Mouse (Mus musculus) lung, postnatal 4 days (tissue): ENCODE data around the gene Wfs1.

Experiments used
- DNase-seq, 2 experiments: peaks; one replicate each; pipeline ENCODE4 v3.0.0; 2021

The Wfs1 gene

DNA sequence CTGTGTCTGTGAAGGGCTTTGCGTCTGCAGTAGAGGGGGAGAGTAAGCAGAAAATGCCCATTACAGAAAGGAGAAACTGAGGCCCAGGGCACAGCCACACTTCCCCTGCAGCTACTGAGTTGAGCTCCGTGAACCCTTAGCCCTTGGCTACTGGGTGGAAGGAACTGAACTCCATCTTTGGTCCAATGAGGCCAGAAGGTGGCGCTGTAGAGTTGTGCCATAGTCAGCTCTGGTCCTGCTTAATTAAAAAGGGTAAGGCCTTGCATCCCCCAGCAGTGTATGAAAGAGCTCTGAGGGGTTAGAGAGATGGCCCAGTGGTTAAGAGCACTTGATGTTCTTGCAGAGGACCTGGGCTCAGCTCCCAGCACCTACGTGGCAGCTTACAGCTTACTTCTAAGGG lies 60.3 kb downstream of the Wfs1 start:
- DNase-seq: no peak

GRCm38 (mm10) chr5:36923826-36924700 lies 64.9 kb downstream of the Wfs1 start:
- no peak for DNase-seq

DNA sequence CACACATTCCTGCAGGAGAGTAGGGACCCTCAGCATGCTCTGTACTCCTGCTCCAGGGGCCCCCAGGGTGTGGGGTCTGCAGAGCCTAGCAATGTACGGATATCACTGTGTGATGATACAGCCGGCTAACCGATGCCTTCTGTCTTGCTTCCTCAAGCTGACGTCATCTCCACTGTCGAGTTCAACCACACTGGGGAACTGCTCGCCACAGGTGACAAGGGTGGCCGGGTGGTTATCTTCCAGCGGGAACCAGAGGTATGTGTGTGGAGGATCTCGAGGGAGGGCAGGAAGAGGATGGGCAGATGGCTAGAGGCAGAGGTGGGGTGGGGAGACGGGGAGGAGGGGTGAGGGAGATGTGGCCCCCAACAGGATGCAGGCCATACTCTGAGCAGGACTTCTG lies 66.2 kb downstream of the Wfs1 start:
- no peak for DNase-seq

DNA sequence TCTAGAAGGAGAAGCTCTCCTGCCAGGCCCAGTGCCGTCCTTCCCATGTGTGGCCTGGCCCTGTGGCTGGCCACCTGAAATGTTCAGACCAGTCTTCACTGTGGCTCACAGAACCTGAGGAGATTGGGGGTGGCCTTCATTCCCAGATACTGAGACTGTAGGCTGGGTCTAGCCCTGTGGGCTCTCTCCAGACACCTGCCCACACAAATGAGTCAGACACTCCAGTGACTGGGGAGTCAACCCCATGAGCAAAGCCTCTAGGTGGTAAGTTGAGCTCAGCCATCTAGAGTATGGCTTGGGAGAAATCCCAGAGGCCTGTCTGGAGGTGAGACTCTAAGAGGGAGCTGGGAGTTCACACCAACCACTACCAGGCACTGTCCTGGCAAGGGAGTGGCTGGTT lies 67.1 kb downstream of the Wfs1 start:
- DNase-seq: no peak

- DNase-seq: no peak
Observed at GRCm38 (mm10) chr5:36920072-36920471, 68.9 kb downstream of the Wfs1 start.

GRCm38 (mm10) chr5:36918016-36918415 lies 71.0 kb downstream of the Wfs1 start:
- DNase-seq: no peak

DNA sequence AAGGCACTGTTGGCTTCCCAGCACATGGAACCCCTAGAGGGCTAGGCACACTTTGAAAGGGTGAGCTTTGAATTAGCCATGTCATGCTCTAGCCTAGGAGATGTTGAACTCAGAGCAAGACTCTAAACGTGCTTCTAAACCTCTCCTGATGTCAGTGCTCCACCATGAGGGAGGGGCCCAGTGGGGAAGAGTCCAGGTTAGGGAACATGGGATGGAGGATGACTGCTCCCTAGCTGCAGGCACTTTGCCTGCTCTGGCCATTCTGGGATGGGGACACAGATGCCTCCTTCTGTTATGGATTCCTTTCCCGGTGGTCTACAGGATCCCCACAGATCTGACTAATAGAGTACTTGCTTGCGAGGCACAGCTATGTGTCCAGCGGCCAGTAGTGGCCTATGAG lies 71.8 kb downstream of the Wfs1 start:
- no peak for DNase-seq

GRCm38 (mm10) chr5:36916581-36916980 lies 72.4 kb downstream of the Wfs1 start:
- no peak for DNase-seq
